In the genomic region with DNA sequence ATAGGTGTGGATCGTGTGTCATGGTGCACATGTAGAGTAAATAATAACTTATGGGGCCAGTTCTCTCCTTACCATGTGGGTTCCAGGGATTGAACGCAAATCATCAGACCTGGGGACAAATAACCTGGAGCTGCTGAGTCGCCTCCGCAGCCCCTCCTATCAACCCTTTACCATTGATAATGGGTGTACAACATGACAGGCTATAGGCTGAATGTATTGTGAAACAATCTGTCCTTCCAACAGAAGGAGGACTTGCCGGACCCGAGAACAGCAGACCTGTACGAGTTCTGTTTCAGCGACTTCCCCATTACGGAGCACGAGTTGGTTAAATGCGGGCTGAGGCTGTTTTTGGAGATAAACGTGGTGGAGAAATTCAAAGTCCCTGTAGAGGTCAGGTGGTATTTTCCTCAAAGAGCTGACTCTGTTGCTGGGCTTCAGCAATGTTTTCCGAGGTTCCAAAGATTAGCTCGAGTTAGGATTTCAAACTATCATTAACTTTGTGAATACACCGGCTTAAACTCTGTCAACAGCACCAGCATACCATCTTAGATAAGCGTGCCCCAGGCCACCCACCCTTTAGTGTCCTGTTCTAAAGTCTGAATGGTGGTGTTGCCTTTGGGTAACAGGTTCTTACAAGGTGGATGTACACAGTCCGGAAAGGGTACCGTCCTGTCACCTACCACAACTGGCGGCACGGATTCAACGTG, we compare ENCODE assay signal across 29 mouse cellular contexts. TPM values are rescaled to one million over a fixed set of nuclear protein-coding genes. Genes with fewer than 3 reads are reported as not detected.
DNase-seq lines count a peak whose midpoint lies in the region; ATAC-seq and TF ChIP-seq lines count a peak whose summit lies in the region.
"Had no signal": no experiment of that assay in that cellular context is flagged by ENCODE, and none has a peak within 500 bp of the region (broad histone marks: within the 10 kb centered on the region; RNA-seq: fewer than 3 reads in every experiment).

No protein-coding gene starts in this region.

- DNase-seq in intestine, embryonic 14.5 days (ENCODE audit: low spot score), result no peak
- no peak for DNase-seq in layer of hippocampus, adult 9-11 months
- DNase-seq in kidney, postnatal 25 days, result no peak
- no peak for DNase-seq in gastrocnemius, adult 8-10 months (ENCODE audit: low spot score in 2 of 2)
- DNase-seq: adrenal gland, postnatal 25 days; cerebellum, adult 8-10 months; cerebellum, postnatal 14 days; embryo, embryonic 11 days; gastrocnemius, postnatal 10 days; heart, adult 18-20 months; heart, postnatal 14 days had no signal

- H3K27me3 ChIP-seq in intestine, embryonic 14.5 days (replicated peaks; ENCODE audit: control insufficient read depth, insufficient read depth, low read length), result no peaks in the 10 kb centered on the region
- H3K27me3 ChIP-seq in intestine, postnatal 0 days (replicated peaks; ENCODE audit: control insufficient read depth, insufficient read depth, low read length), result no peaks in the 10 kb centered on the region
- H3K27me3 ChIP-seq in liver, embryonic 12.5 days (replicated peaks), result no peaks in the 10 kb centered on the region
- H3K27me3 ChIP-seq in liver, embryonic 16.5 days (ENCODE audit: control insufficient read depth, insufficient read depth, low read depth, low read length), result no peaks in the 10 kb centered on the region
- no peaks in the 10 kb centered on the region for H3K27me3 ChIP-seq in heart, embryonic 12.5 days (replicated peaks)
- H3K27me3 ChIP-seq: embryonic facial prominence, embryonic 15.5 days; heart, embryonic 15.5 days; hindbrain, embryonic 13.5 days had no signal

- no peaks in the 10 kb centered on the region for H3K36me3 ChIP-seq in intestine, embryonic 14.5 days (ENCODE audit: control insufficient read depth, insufficient read depth, low read length)
- H3K36me3 ChIP-seq in intestine, postnatal 0 days (ENCODE audit: control insufficient read depth, insufficient read depth), result no peaks in the 10 kb centered on the region
- no peaks in the 10 kb centered on the region for H3K36me3 ChIP-seq in liver, embryonic 12.5 days
- no peaks in the 10 kb centered on the region for H3K36me3 ChIP-seq in liver, embryonic 16.5 days (ENCODE audit: control insufficient read depth, insufficient read depth)
- H3K36me3 ChIP-seq in heart, embryonic 12.5 days, result no peaks in the 10 kb centered on the region
- H3K36me3 ChIP-seq: embryonic facial prominence, embryonic 15.5 days; forebrain, embryonic 10.5 days; heart, embryonic 10.5 days; heart, embryonic 15.5 days; hindbrain, embryonic 13.5 days had no signal

- H3K4me3 ChIP-seq in intestine, embryonic 14.5 days (ENCODE audit: low read depth, low read length), result no peak overlapping the region
- no peak overlapping the region for H3K4me3 ChIP-seq in intestine, postnatal 0 days (ENCODE audit: low read depth, low read length)
- no peak overlapping the region for H3K4me3 ChIP-seq in liver, embryonic 12.5 days
- peak overlapping the region; percentile 42 for H3K4me3 ChIP-seq in liver, embryonic 16.5 days (ENCODE audit: low read depth, low read length)
- no peak overlapping the region for H3K4me3 ChIP-seq in heart, embryonic 12.5 days
- H3K4me3 ChIP-seq: embryonic facial prominence, embryonic 15.5 days; erythroblast, embryonic 14.5 days; forebrain, embryonic 10.5 days; heart, embryonic 10.5 days; heart, embryonic 15.5 days; hindbrain, embryonic 13.5 days had no signal

- TF ChIP-seq CTCF in intestine, postnatal 0 days (IDR thresholded peaks at IDR 0.05; ENCODE audit: low read depth), result no peak

- WGBS in intestine, embryonic 14.5 days, result 75% methylated on average over 21 of the region's 21 CpGs
- 49% methylated on average over 21 of the region's 21 CpGs for WGBS in intestine, postnatal 0 days
- 65% methylated on average over 21 of the region's 21 CpGs for WGBS in liver, embryonic 12.5 days (ENCODE audit: insufficient replicate concordance)
- 57% methylated on average over 21 of the region's 21 CpGs for WGBS in liver, embryonic 16.5 days (ENCODE audit: insufficient replicate concordance)
- WGBS in heart, embryonic 12.5 days, result 81% methylated on average over 21 of the region's 21 CpGs

- H3K9me3 ChIP-seq in intestine, embryonic 14.5 days (ENCODE audit: control insufficient read depth, low read length), result no peaks in the 10 kb centered on the region
- no peaks in the 10 kb centered on the region for H3K9me3 ChIP-seq in intestine, postnatal 0 days (ENCODE audit: control insufficient read depth)
- no peaks in the 10 kb centered on the region for H3K9me3 ChIP-seq in liver, embryonic 12.5 days (replicated peaks)
- H3K9me3 ChIP-seq in liver, embryonic 16.5 days (replicated peaks; ENCODE audit: control insufficient read depth, low read length), result no peaks in the 10 kb centered on the region
- no peaks in the 10 kb centered on the region for H3K9me3 ChIP-seq in heart, embryonic 12.5 days (replicated peaks)
- H3K9me3 ChIP-seq: embryonic facial prominence, embryonic 15.5 days; forebrain, embryonic 10.5 days; heart, embryonic 10.5 days; heart, embryonic 15.5 days; hindbrain, embryonic 13.5 days had no signal

- H3K27ac ChIP-seq in intestine, embryonic 14.5 days (ENCODE audit: low read depth), result no peak overlapping the region
- H3K27ac ChIP-seq in intestine, postnatal 0 days (ENCODE audit: low read depth, low read length), result no peak overlapping the region
- peak overlapping the region; percentile 62 for H3K27ac ChIP-seq in liver, embryonic 12.5 days
- peak overlapping the region; percentile 86 for H3K27ac ChIP-seq in liver, embryonic 16.5 days (ENCODE audit: low read length)
- H3K27ac ChIP-seq in heart, embryonic 12.5 days (ENCODE audit: poor library complexity, severe bottlenecking), result no peak overlapping the region
- H3K27ac ChIP-seq: embryonic facial prominence, embryonic 15.5 days; forebrain, embryonic 10.5 days; heart, embryonic 10.5 days; heart, embryonic 15.5 days; hindbrain, embryonic 13.5 days had no signal

- no peak overlapping the region for H3K9ac ChIP-seq in intestine, embryonic 14.5 days (ENCODE audit: low read length)
- H3K9ac ChIP-seq in intestine, postnatal 0 days (ENCODE audit: low read depth, low read length), result no peak overlapping the region
- no peak overlapping the region; the same call in 1 of the 2 replicates for H3K9ac ChIP-seq in liver, embryonic 12.5 days
- no peak overlapping the region for H3K9ac ChIP-seq in liver, embryonic 16.5 days (ENCODE audit: low read depth, low read length)
- no peak overlapping the region for H3K9ac ChIP-seq in heart, embryonic 12.5 days
- H3K9ac ChIP-seq: embryonic facial prominence, embryonic 15.5 days; heart, embryonic 15.5 days; hindbrain, embryonic 13.5 days had no signal

- H3K4me1 ChIP-seq in intestine, embryonic 14.5 days (replicated peaks; ENCODE audit: control insufficient read depth, insufficient read depth, low read length), result no peaks in the 10 kb centered on the region
- 0 out of 2 replicates have a peak, but pooled peaks cover 5% of the 10 kb centered on the region for H3K4me1 ChIP-seq in intestine, postnatal 0 days (replicated peaks; ENCODE audit: control insufficient read depth, insufficient read depth, low read length)
- H3K4me1 ChIP-seq in liver, embryonic 12.5 days, result 0 out of 2 replicates have a peak, but pooled peaks cover 3% of the 10 kb centered on the region
- no peaks in the 10 kb centered on the region for H3K4me1 ChIP-seq in liver, embryonic 16.5 days (ENCODE audit: control insufficient read depth, low read depth, low read length)
- H3K4me1 ChIP-seq in heart, embryonic 12.5 days (replicated peaks), result no peaks in the 10 kb centered on the region
- H3K4me1 ChIP-seq: embryonic facial prominence, embryonic 15.5 days; forebrain, embryonic 10.5 days; heart, embryonic 10.5 days; heart, embryonic 15.5 days; hindbrain, embryonic 13.5 days had no signal

- 0 out of 2 replicates have a peak, but pooled peaks have one; percentile 32 for ATAC-seq in intestine, embryonic 14.5 days (replicated peaks; ENCODE audit: low FRiP score, low TSS enrichment, low read depth)
- peak; percentile 29; the same call in 1 of the 2 replicates for ATAC-seq in intestine, postnatal 0 days
- peak; percentile 74 for ATAC-seq in liver, embryonic 12.5 days
- ATAC-seq in liver, embryonic 16.5 days (ENCODE audit: low read depth), result peak; percentile 87
- ATAC-seq in heart, embryonic 12.5 days (ENCODE audit: insufficient number of reproducible peaks, low FRiP score), result no peak
- ATAC-seq: forebrain, embryonic 14.5 days had no signal

- no peak overlapping the region for H3K4me2 ChIP-seq in intestine, embryonic 14.5 days (ENCODE audit: low read length)
- peak overlapping the region; percentile 28; the same call in 1 of the 2 replicates for H3K4me2 ChIP-seq in intestine, postnatal 0 days (replicated peaks; ENCODE audit: low read depth)
- H3K4me2 ChIP-seq in liver, embryonic 12.5 days, result peak overlapping the region; percentile 31; the same call in 1 of the 2 replicates
- H3K4me2 ChIP-seq in liver, embryonic 16.5 days (ENCODE audit: low read depth, low read length), result peak overlapping the region; percentile 31
- no peak overlapping the region for H3K4me2 ChIP-seq in heart, embryonic 12.5 days
- H3K4me2 ChIP-seq: embryonic facial prominence, embryonic 15.5 days; heart, embryonic 15.5 days; hindbrain, embryonic 13.5 days had no signal

RNA-seq across cellular contexts. Expression of gene Pde6c, which starts 29.2 kb away (rescaled TPM):
- 0.08 and 0.15 TPM in 2 replicates for polyA plus RNA-seq in intestine, embryonic 14.5 days (2014; fragmentation: Nextera tagmentation; extraction: Ambion mirVana)
- polyA plus RNA-seq in intestine, postnatal 0 days (2015; fragmentation: Nextera tagmentation; extraction: Ambion mirVana), result 0.25 and 0.60 TPM in 2 replicates
- polyA plus RNA-seq in liver, embryonic 12.5 days (2016; fragmentation: Nextera tagmentation; extraction: Ambion mirVana), result 3.2 and 3.5 TPM in 2 replicates
- polyA plus RNA-seq in liver, embryonic 16.5 days (2015; fragmentation: Nextera tagmentation; extraction: Ambion mirVana), result 6.7 and 7.1 TPM in 2 replicates
- not detected in 2 replicates for polyA plus RNA-seq in heart, embryonic 12.5 days (2016; fragmentation: Nextera tagmentation; extraction: Ambion mirVana)
- total RNA-seq in gastrocnemius, adult 8-10 months (2022), result not detected
- total RNA-seq: adrenal gland, adult 18-20 months; adrenal gland, postnatal 25 days; common myeloid progenitor, adult 5-6 weeks; gastrocnemius, postnatal 10 days; gastrocnemius, postnatal 4 days; heart, adult 18-20 months; heart, postnatal 14 days; hematopoietic stem cell, adult 5-6 weeks; MEL had no signal
- polyA plus RNA-seq: C2C12; embryonic facial prominence, embryonic 11.5 days; embryonic facial prominence, embryonic 15.5 days; erythroblast, embryonic 14.5 days; forebrain, embryonic 10.5 days; heart, embryonic 15.5 days had no signal

RNA-seq across cellular contexts. Expression of gene Rbp4, which starts 36.7 kb away (rescaled TPM):
- polyA plus RNA-seq in intestine, embryonic 14.5 days (2014; fragmentation: Nextera tagmentation; extraction: Ambion mirVana), result 79.7 and 96.6 TPM in 2 replicates
- 15.7 and 16.8 TPM in 2 replicates for polyA plus RNA-seq in intestine, postnatal 0 days (2015; fragmentation: Nextera tagmentation; extraction: Ambion mirVana)
- 1,432 and 1,434 TPM in 2 replicates for polyA plus RNA-seq in liver, embryonic 12.5 days (2016; fragmentation: Nextera tagmentation; extraction: Ambion mirVana)
- 2,010 and 2,083 TPM in 2 replicates for polyA plus RNA-seq in liver, embryonic 16.5 days (2015; fragmentation: Nextera tagmentation; extraction: Ambion mirVana)
- polyA plus RNA-seq in heart, embryonic 12.5 days (2016; fragmentation: Nextera tagmentation; extraction: Ambion mirVana), result 5.9 and 24.1 TPM in 2 replicates
- total RNA-seq in gastrocnemius, adult 8-10 months (2022), result 1 to 10 TPM; 1.1 to 5.7 (median 2.5) TPM
- total RNA-seq: common myeloid progenitor, adult 5-6 weeks; hematopoietic stem cell, adult 5-6 weeks; MEL had no signal

Comparison
In these comparisons a context has a peak if more than half of its experiments do, and no peak if none do; other contexts are left out.
1. H3K4me2 ChIP-seq: peak in intestine, postnatal 0 days (single experiment), liver, embryonic 12.5 days (single experiment) and liver, embryonic 16.5 days (single experiment); none in intestine, embryonic 14.5 days (single experiment) and heart, embryonic 12.5 days (single experiment).
2. H3K27ac ChIP-seq: peak in liver, embryonic 12.5 days (single experiment) and liver, embryonic 16.5 days (single experiment); none in intestine, embryonic 14.5 days (single experiment), intestine, postnatal 0 days (single experiment) and heart, embryonic 12.5 days (single experiment).
3. RNA of gene Rbp4, which starts 36.7 kb away (polyA plus RNA-seq): 2,010 to 2,083 TPM in liver, embryonic 16.5 days and 1,432 to 1,434 TPM in liver, embryonic 12.5 days; 79.7 to 96.6 TPM in intestine, embryonic 14.5 days, 5.9 to 24.1 TPM in heart, embryonic 12.5 days and 15.7 to 16.8 TPM in intestine, postnatal 0 days; every median in the first group is over 10 times any median in the second.